Mouse (Mus musculus) lung, postnatal 25 days (tissue): Measurements from ENCODE around the gene Gcnt2.

ENCODE experiments used
- DNase-seq: peaks from one replicate; pipeline ENCODE4 v3.0.0; 2022; ENCODE audit warnings: low spot score

The Gcnt2 gene

GRCm38 (mm10) chr13:40859652-40860399 is at the start of gene Gcnt2:
TSS of gene Gcnt2 (plus strand) at chr13:40859754.
- DNase-seq, result peak; percentile 56

GRCm38 (mm10) chr13:40820617-40821016 is 38.9 kb upstream of the Gcnt2 start:
- DNase-seq, result no peak

- no peak for DNase-seq
These were observed 37.6 kb upstream of the Gcnt2 start for GRCm38 (mm10) chr13:40821911-40822310.

GRCm38 (mm10) chr13:40841146-40841787 is 18.3 kb upstream of the Gcnt2 start:
- DNase-seq, result no peak

GRCm38 (mm10) chr13:40842141-40842540 is 17.4 kb upstream of the Gcnt2 start:
- no peak for DNase-seq

GRCm38 (mm10) chr13:40843418-40844067 is 16.0 kb upstream of the Gcnt2 start:
- DNase-seq, result peak; percentile 80

- DNase-seq, result no peak
These were observed 15.4 kb upstream of the Gcnt2 start for GRCm38 (mm10) chr13:40844144-40844543.

- DNase-seq, result no peak
These were observed 13.6 kb upstream of the Gcnt2 start for GRCm38 (mm10) chr13:40845951-40846350.

- DNase-seq, result no peak
These were observed 13.2 kb upstream of the Gcnt2 start for GRCm38 (mm10) chr13:40846375-40846774.

- no peak for DNase-seq
These were observed 11.7 kb upstream of the Gcnt2 start for GRCm38 (mm10) chr13:40847898-40848297.

GRCm38 (mm10) chr13:40850686-40851085 is 8.9 kb upstream of the Gcnt2 start:
- DNase-seq, result no peak

- DNase-seq, result no peak
These were observed 8.3 kb upstream of the Gcnt2 start for GRCm38 (mm10) chr13:40851281-40851680.

GRCm38 (mm10) chr13:40851961-40852360 is 7.6 kb upstream of the Gcnt2 start:
- DNase-seq, result no peak

GRCm38 (mm10) chr13:40852791-40853190 is 6.8 kb upstream of the Gcnt2 start:
- DNase-seq, result no peak

GRCm38 (mm10) chr13:40853842-40854241 is 5.7 kb upstream of the Gcnt2 start:
- no peak for DNase-seq

GRCm38 (mm10) chr13:40854451-40855058 is 5.0 kb upstream of the Gcnt2 start:
- peak; percentile 58 for DNase-seq

GRCm38 (mm10) chr13:40855266-40855665 is 4.3 kb upstream of the Gcnt2 start:
- DNase-seq, result no peak

- no peak for DNase-seq
These were observed 2.8 kb upstream of the Gcnt2 start for GRCm38 (mm10) chr13:40856786-40857185.

- no peak for DNase-seq
These were observed 2.2 kb upstream of the Gcnt2 start for GRCm38 (mm10) chr13:40857281-40857818.

- no peak for DNase-seq
These were observed 329 bp upstream of the Gcnt2 start for GRCm38 (mm10) chr13:40859225-40859624.

GRCm38 (mm10) chr13:40863006-40863405 is 3.5 kb downstream of the Gcnt2 start:
- DNase-seq, result no peak

GRCm38 (mm10) chr13:40868844-40869587 is 9.5 kb downstream of the Gcnt2 start:
- peak; percentile 65 for DNase-seq
